Mouse (Mus musculus) liver, embryonic 14.5 days (tissue): ENCODE measurements around the gene Fbxo10. TPM values are rescaled to one million over a fixed set of nuclear protein-coding genes. Genes with fewer than 3 reads are reported as not detected.
"Not testable (repeated sequence)": the region's sequence is repeated elsewhere in the genome, so short reads cannot be mapped to it uniquely, and the experiment has no call there.

ENCODE experiments used
- ATAC-seq: fragments of 200-750 bp; cut with Nextera tagmentation; 2 replicates; pipeline ENCODE4 v1.8.0; 2017; ENCODE audit warnings: moderate number of reproducible peaks, mild to moderate bottlenecking, moderate library complexity; ENCODE audit not compliant: insufficient read depth
- DNase-seq, 3 experiments: peaks; one replicate each; pipeline ENCODE4 v3.0.0-alpha.2; 2012 to 2013; ENCODE audit warnings: low read depth in 3 of 3, low spot score in 3 of 3
- H3K27ac ChIP-seq: fragments of 300-500 bp; sonication (generic); 2 replicates; pipeline ENCODE4 v1.5.1; 2014; ENCODE audit warnings: moderate library complexity, mild to moderate bottlenecking, control low read depth, inconsistent platforms
- H3K27me3 ChIP-seq: fragments of 300-500 bp; sonication (generic); 2 replicates; pipeline ENCODE4 v1.6.1; 2014; ENCODE audit warnings: mild to moderate bottlenecking, low read length, moderate library complexity; ENCODE audit not compliant: control insufficient read depth, insufficient read depth
- H3K36me3 ChIP-seq: fragments of 300-500 bp; sonication (generic); replicated peaks from 2 replicates; pipeline ENCODE4 v1.6.1; 2014; ENCODE audit warnings: low read depth; ENCODE audit not compliant: control insufficient read depth, insufficient read depth
- H3K4me1 ChIP-seq, 2 experiments: fragments of 200-500 bp in 1 of 2; fragments of 300-500 bp in 1 of 2; sonication (generic) in 1 of 2; replicated peaks; 2 replicates each; pipeline ENCODE4 v1.6.1; 2012 to 2014; ENCODE audit warnings: antibody characterized with exemption in 1 of 2, inconsistent platforms in 1 of 2, low read length in 1 of 2; ENCODE audit not compliant: control insufficient read depth in 2 of 2, insufficient read depth in 2 of 2
- H3K4me2 ChIP-seq: fragments of 300-500 bp; sonication (generic); 2 replicates; pipeline ENCODE4 v1.6.1; 2014; ENCODE audit warnings: low read depth, mild to moderate bottlenecking, control low read depth, moderate library complexity
- H3K4me3 ChIP-seq, 2 experiments: fragments of 200-500 bp in 1 of 2; fragments of 300-500 bp in 1 of 2; sonication (generic) in 1 of 2; 2 replicates each; pipeline ENCODE4 v1.5.1; 2012 to 2014; ENCODE audit warnings: low read depth in 2 of 2, low read length in 2 of 2, mild to moderate bottlenecking in 2 of 2, control low read depth in 1 of 2, inconsistent platforms in 1 of 2, moderate library complexity in 1 of 2; ENCODE audit not compliant: insufficient read depth in 1 of 2
- H3K9ac ChIP-seq: fragments of 300-500 bp; sonication (generic); replicated peaks from 2 replicates; pipeline ENCODE4 v1.6.1; 2014; ENCODE audit warnings: mild to moderate bottlenecking, control low read depth, moderate library complexity
- H3K9me3 ChIP-seq: fragments of 300-500 bp; sonication (generic); 2 replicates; pipeline ENCODE4 v1.6.1; 2016; ENCODE audit warnings: low read length, mixed read lengths; ENCODE audit not compliant: control insufficient read depth
- CTCF ChIP-seq: IDR thresholded peaks from 2 replicates; pipeline ENCODE4 v1.5.1; 2016; ENCODE audit warnings: antibody characterized with exemption, low read depth, control low read depth
- EP300 ChIP-seq: IDR thresholded peaks from 2 replicates; pipeline ENCODE4 v1.6.1; 2016; ENCODE audit warnings: antibody characterized with exemption, low read depth
- WGBS: fragments of 180-500 bp; shearing (Covaris S2); extraction: QIAGEN DNeasy Blood & Tissue Kit; methylation state at CpG from one replicate; pipeline ENCODE4 v1.1.7; 2014; ENCODE audit not compliant: insufficient replicate concordance; 5-methylcytosine and 5-hydroxymethylcytosine counted together
- polyA plus RNA-seq, 2 experiments: library from polyadenylated mRNA; depleted of rRNA in 1 of 2; stranded (reverse) in 1 of 2; unstranded in 1 of 2; fragments of >200 nt; fragmentation: Nextera tagmentation in 1 of 2; extraction: Ambion mirVana in 1 of 2; gene quantifications; 2 replicates each; pipeline versions ENCODE4 v1.2.1 to v1.2.3; 2012 to 2014

Fbxo10 gene
- polyA plus RNA-seq, 2 experiments = 2.4 to 4.3 TPM

- Histone ChIP-seq H3K36me3 (peaks cover 2% of the 10 kb centered on the region; the same call in 1 of the 2 replicates), H3K9ac (no peak overlapping the region), H3K9me3 (no peaks in the 10 kb centered on the region), H3K4me2 (no peak overlapping the region), H3K4me1 (no peaks in the 10 kb centered on the region), H3K27ac (no peak overlapping the region), H3K4me3 (no peak overlapping the region), H3K27me3 (no peaks in the 10 kb centered on the region)
- DNase-seq (no peak), ATAC-seq (no peak)
- peak; percentile 67 for TF ChIP-seq CTCF
- TF ChIP-seq EP300 = no peak
- WGBS = 29% methylated on average over 3 of the region's 3 CpGs
These were observed 29.5 kb downstream of the Fbxo10 start for GRCm38 (mm10) chr4:45054862-45055261.

GRCm38 (mm10) chr4:45047956-45048355, 36.4 kb downstream of the Fbxo10 start:
- Histone ChIP-seq H3K27me3 (no peaks in the 10 kb centered on the region), H3K27ac (no peak overlapping the region), H3K4me3 (no peak overlapping the region), H3K9me3 (no peaks in the 10 kb centered on the region), H3K9ac (no peak overlapping the region), H3K4me1 (no peaks in the 10 kb centered on the region), H3K4me2 (no peak overlapping the region), H3K36me3 (no peaks in the 10 kb centered on the region)
- TF ChIP-seq CTCF (no peak), EP300 (no peak)
- no peak for DNase-seq
- no peak for ATAC-seq
- WGBS = 72% methylated on average over 9 of the region's 9 CpGs

DNA sequence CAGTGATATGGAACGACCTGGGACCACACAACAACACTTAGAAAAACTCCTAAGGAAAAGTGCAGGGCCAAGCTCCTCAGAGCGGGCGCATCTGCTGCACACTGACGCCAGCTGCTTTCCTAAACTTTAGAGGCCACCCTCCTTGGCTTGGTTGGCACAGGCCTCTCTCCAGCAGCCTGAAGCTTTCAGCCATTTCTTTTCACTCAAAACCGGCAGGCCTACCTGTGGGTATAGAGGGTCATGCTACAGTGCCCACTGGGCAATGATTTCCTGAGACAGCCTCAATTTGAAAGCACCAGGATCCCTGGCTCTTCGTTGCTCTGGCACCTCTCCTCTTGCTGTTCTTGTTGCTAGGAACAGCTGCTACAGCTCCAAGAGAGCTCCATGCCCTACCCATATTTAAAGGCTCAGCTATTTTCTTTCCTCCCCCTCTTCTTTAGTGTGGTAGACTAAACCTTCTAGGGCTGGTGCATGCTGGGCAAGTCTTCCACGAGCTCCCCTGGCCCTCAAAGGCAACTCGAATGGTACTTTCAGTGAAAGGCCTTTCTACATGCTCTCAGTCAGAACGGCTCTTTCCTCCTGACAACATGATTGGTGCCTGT, 37.0 kb downstream of the Fbxo10 start:
- H3K4me3 ChIP-seq = no peak overlapping the region
- H3K9me3 ChIP-seq = no peaks in the 10 kb centered on the region
- H3K4me2 ChIP-seq = no peak overlapping the region
- no peaks in the 10 kb centered on the region for H3K4me1 ChIP-seq
- 71% methylated on average over 9 of the region's 9 CpGs for WGBS
- DNase-seq = no peak
- H3K36me3 ChIP-seq = no peaks in the 10 kb centered on the region
- H3K27ac ChIP-seq = no peak overlapping the region
- TF ChIP-seq EP300 (no peak), CTCF (no peak)
- H3K27me3 ChIP-seq = no peaks in the 10 kb centered on the region
- no peak overlapping the region for H3K9ac ChIP-seq
- ATAC-seq = no peak

GRCm38 (mm10) chr4:45046679-45047078, 37.7 kb downstream of the Fbxo10 start:
- no peak for TF ChIP-seq EP300
- TF ChIP-seq CTCF = no peak
- Histone ChIP-seq H3K9ac (no peak overlapping the region), H3K4me3 (no peak overlapping the region), H3K27me3 (no peaks in the 10 kb centered on the region), H3K9me3 (no peaks in the 10 kb centered on the region), H3K4me2 (no peak overlapping the region), H3K36me3 (no peaks in the 10 kb centered on the region), H3K27ac (no peak overlapping the region), H3K4me1 (no peaks in the 10 kb centered on the region)
- no peak for DNase-seq
- ATAC-seq = no peak
- 89% methylated on average over 5 of the region's 5 CpGs for WGBS

DNA sequence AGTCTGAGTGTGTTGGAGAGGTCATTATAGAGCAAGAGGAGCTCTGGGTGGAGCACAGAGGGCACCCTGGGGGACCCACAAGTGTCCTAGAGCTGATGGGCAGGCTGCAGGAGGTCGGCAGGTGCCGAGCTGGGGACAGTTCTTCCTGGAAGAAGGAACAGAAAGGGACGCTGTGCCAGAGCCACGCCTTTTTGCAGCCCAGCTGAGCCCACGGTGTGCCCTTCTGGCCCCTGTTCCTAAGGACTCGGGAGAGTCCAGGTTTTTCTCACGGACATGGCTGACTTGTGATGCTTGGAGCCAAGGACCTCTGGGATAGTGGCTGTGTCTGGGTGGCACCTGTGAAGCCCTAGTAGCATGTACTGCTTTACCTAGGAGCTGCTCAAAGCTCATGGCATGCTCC, 43.6 kb downstream of the Fbxo10 start:
- no peak for TF ChIP-seq CTCF
- TF ChIP-seq EP300 = no peak
- ATAC-seq (no peak), DNase-seq (no peak)
- 66% methylated on average over 7 of the region's 7 CpGs for WGBS
- H3K4me1 ChIP-seq = no peaks in the 10 kb centered on the region
- no peak overlapping the region for H3K9ac ChIP-seq
- no peak overlapping the region for H3K4me3 ChIP-seq
- H3K36me3 ChIP-seq = no peaks in the 10 kb centered on the region
- no peaks in the 10 kb centered on the region for H3K27me3 ChIP-seq
- no peak overlapping the region for H3K4me2 ChIP-seq
- H3K9me3 ChIP-seq = no peaks in the 10 kb centered on the region
- no peak overlapping the region for H3K27ac ChIP-seq

DNA sequence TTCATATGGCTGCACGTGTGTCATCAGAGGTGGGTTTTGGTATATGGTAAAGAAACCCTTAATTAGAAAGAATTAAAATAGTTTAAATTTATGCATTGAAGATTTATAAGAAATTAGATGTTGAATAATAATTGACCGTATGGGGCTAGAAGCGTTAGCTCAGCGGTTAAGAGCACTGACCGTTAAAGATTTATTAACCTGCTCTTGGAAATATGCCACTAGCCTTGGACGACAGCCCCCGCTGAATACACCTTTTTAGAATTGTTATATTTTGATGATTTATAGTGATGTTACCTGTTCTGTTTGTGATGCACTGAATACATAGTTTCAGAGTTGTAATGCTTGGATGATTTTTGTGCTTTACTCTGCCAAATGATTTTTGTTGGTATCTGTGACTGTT, 44.9 kb downstream of the Fbxo10 start:
- H3K36me3 ChIP-seq, DNase-seq, H3K4me3 ChIP-seq, ATAC-seq, H3K9ac ChIP-seq, H3K4me1 ChIP-seq, H3K4me2 ChIP-seq, H3K9me3 ChIP-seq, H3K27me3 ChIP-seq, H3K27ac ChIP-seq: not testable (repeated sequence)
- 83% methylated on average over 7 of the region's 7 CpGs for WGBS
